Mouse (Mus musculus) CH12.LX (cell line): ENCODE data around the gene Dnajb4. TPM values are rescaled to one million over a fixed set of nuclear protein-coding genes. Genes with fewer than 3 reads are reported as not detected.
A peak's percentile ranks its signal among the peaks of the same experiment; 100 is the strongest.

Source experiments
- DNase-seq: peaks from one replicate; pipeline ENCODE4 v3.0.0-alpha.2; 2013; ENCODE audit errors: extremely low read depth
- H3K27ac ChIP-seq: 2 replicates; pipeline ENCODE4 v1.5.1; 2012; ENCODE audit warnings: low read depth, mild to moderate bottlenecking, control low read depth, moderate library complexity; ENCODE audit not compliant: insufficient read depth
- H3K27me3 ChIP-seq: replicated peaks from 2 replicates; pipeline ENCODE3; 2012; ENCODE audit warnings: inconsistent platforms
- H3K36me3 ChIP-seq, 2 experiments: replicated peaks in 1 of 2; 2 replicates each; pipeline versions ENCODE3 to v1.6.1; 2012; ENCODE audit warnings: inconsistent platforms in 1 of 2, low read length in 1 of 2, mild to moderate bottlenecking in 1 of 2, mixed read lengths in 1 of 2, moderate library complexity in 1 of 2; ENCODE audit not compliant: control insufficient read depth in 1 of 2, insufficient read depth in 1 of 2
- H3K4me1 ChIP-seq, 2 experiments: 2 replicates each; pipeline ENCODE4 v1.6.1; 2012; ENCODE audit warnings: inconsistent platforms in 1 of 2, moderate library complexity in 1 of 2; ENCODE audit not compliant: insufficient read depth in 2 of 2, control insufficient read depth in 1 of 2
- H3K4me2 ChIP-seq: 2 replicates; pipeline ENCODE4 v1.6.1; 2012; ENCODE audit warnings: low read depth, mild to moderate bottlenecking, control low read depth; ENCODE audit not compliant: poor library complexity, insufficient read depth, severe bottlenecking
- H3K4me3 ChIP-seq, 3 experiments: fragments of 150-350 bp in 1 of 3; sonication (generic) in 1 of 3; replicated peaks in 1 of 3; 2 replicates each; pipeline versions ENCODE3 to v1.5.1; 2011 to 2012; ENCODE audit warnings: low read depth in 2 of 3, low read length in 2 of 3, mild to moderate bottlenecking in 2 of 3, moderate library complexity in 2 of 3, control low read depth in 1 of 3, improper control_type of control experiment in 1 of 3, inconsistent platforms in 1 of 3, mixed read lengths in 1 of 3; ENCODE audit not compliant: poor library complexity in 1 of 3
- H3K79me2 ChIP-seq: replicated peaks from 2 replicates; pipeline ENCODE4 v1.6.1; 2012; ENCODE audit warnings: mild to moderate bottlenecking, moderate library complexity; ENCODE audit not compliant: control insufficient read depth, poor library complexity, insufficient read depth, severe bottlenecking; ENCODE audit errors: extremely low read depth
- H3K9ac ChIP-seq: 2 replicates; pipeline ENCODE4 v1.6.1; 2012; ENCODE audit warnings: low read depth, mild to moderate bottlenecking, control low read depth, moderate library complexity; ENCODE audit not compliant: insufficient read depth
- H3K9me3 ChIP-seq: replicated peaks from 2 replicates; pipeline ENCODE3; 2012; ENCODE audit warnings: low read length, inconsistent platforms, mixed read lengths
- BHLHE40 ChIP-seq: IDR thresholded peaks from 2 replicates; pipeline ENCODE4 v1.6.1; 2011; ENCODE audit warnings: mild to moderate bottlenecking, low read depth, low read length, improper control_type of control experiment
- CHD2 ChIP-seq: IDR thresholded peaks from 2 replicates; pipeline ENCODE4 v1.6.1; 2011; ENCODE audit warnings: low read length, improper control_type of control experiment
- CTCF ChIP-seq, 2 experiments: IDR thresholded peaks in 1 of 2; conservative IDR thresholded peaks in 1 of 2; 2 replicates each; pipeline ENCODE4 v1.5.1; 2011 to 2012; ENCODE audit warnings: low read depth in 2 of 2, low read length in 2 of 2, improper control_type of control experiment in 1 of 2, inconsistent platforms in 1 of 2, mild to moderate bottlenecking in 1 of 2, moderate library complexity in 1 of 2
- E2F4 ChIP-seq: IDR thresholded peaks from 2 replicates; pipeline ENCODE4 v1.6.1; 2011; ENCODE audit warnings: low read depth, low read length, improper control_type of control experiment; ENCODE audit not compliant: insufficient replicate concordance
- ELF1 ChIP-seq: IDR thresholded peaks from 2 replicates; pipeline ENCODE4 v1.6.1; 2014; ENCODE audit warnings: low read depth, mild to moderate bottlenecking, inconsistent platforms, low read length, improper control_type of control experiment
- JUND ChIP-seq: conservative IDR thresholded peaks from 2 replicates; pipeline ENCODE4 v1.6.1; 2011; ENCODE audit warnings: low read depth, low read length, improper control_type of control experiment
- KAT2A ChIP-seq: IDR thresholded peaks from 2 replicates; pipeline ENCODE4 v1.6.1; 2012; ENCODE audit warnings: low read length, improper control_type of control experiment, inconsistent platforms; ENCODE audit not compliant: insufficient replicate concordance
- MAFK ChIP-seq: IDR thresholded peaks from 2 replicates; pipeline ENCODE4 v1.6.1; 2011; ENCODE audit warnings: low read length, improper control_type of control experiment; ENCODE audit not compliant: insufficient replicate concordance
- MAZ ChIP-seq: IDR thresholded peaks from 2 replicates; pipeline ENCODE4 v1.6.1; 2012; ENCODE audit warnings: low read depth, mild to moderate bottlenecking, inconsistent platforms, low read length, improper control_type of control experiment, moderate library complexity
- MEF2A ChIP-seq: IDR thresholded peaks from 2 replicates; pipeline ENCODE4 v1.6.1; 2014; ENCODE audit warnings: low read depth, mild to moderate bottlenecking, inconsistent platforms, low read length, improper control_type of control experiment, borderline replicate concordance
- NELFE ChIP-seq: IDR thresholded peaks from 2 replicates; pipeline ENCODE4 v1.6.1; 2011; ENCODE audit warnings: low read depth, low read length, improper control_type of control experiment
- PAX5 ChIP-seq: IDR thresholded peaks from 2 replicates; pipeline ENCODE4 v1.6.1; 2012; ENCODE audit warnings: low read length, inconsistent platforms, mixed read lengths
- POLR2A ChIP-seq: IDR thresholded peaks from 2 replicates; pipeline ENCODE4 v1.6.1; 2011; ENCODE audit warnings: low read depth, mild to moderate bottlenecking, improper control_type of control experiment, low read length
- SIN3A ChIP-seq: IDR thresholded peaks from 2 replicates; pipeline ENCODE4 v1.6.1; 2012; ENCODE audit warnings: low read length, improper control_type of control experiment, inconsistent platforms
- USF1 ChIP-seq: IDR thresholded peaks from 2 replicates; pipeline ENCODE4 v1.6.1; 2014; ENCODE audit warnings: low read depth, mild to moderate bottlenecking, inconsistent platforms, low read length, improper control_type of control experiment
- ZKSCAN1 ChIP-seq: IDR thresholded peaks from 2 replicates; pipeline ENCODE4 v1.6.1; 2012; ENCODE audit warnings: low read depth, inconsistent platforms, low read length, improper control_type of control experiment, borderline replicate concordance
- dilution Hi-C: fragments of 300-500 bp; cut with MboI; formaldehyde crosslinking; loops from 2 replicates; pipeline ENCODE4 v1.14.3; 2020; ENCODE audit warnings: low sequenced_read_pairs; ENCODE audit not compliant: extremely low pct_unique_long_range_greater_than_20kb, extremely low pct_ligation_motif_present
- in situ Hi-C: fragments of 300-500 bp; cut with MboI; formaldehyde crosslinking; loops from 3 replicates; pipeline ENCODE4 v1.14.3; 2019; ENCODE audit warnings: low sequenced_read_pairs, low pct_ligation_motif_present, low pct_unique_long_range_greater_than_20kb, mixed read lengths
- polyA plus RNA-seq: library from polyadenylated mRNA; unstranded; fragments of >175 nt; gene quantifications from 2 replicates; pipeline ENCODE4 v1.2.1, GENCODE M21; 2012; ENCODE audit warnings: low read depth; ENCODE audit not compliant: insufficient read length
- total RNA-seq, 2 experiments: library from RNA; depleted of rRNA; stranded (reverse); fragments of 300-350 nt in 1 of 2; fragments of >200 nt in 1 of 2; gene quantifications; 2 replicates each; pipeline ENCODE4 v1.2.3; 2012 to 2014

Gene Dnajb4
- total and polyA plus RNA-seq, 3 experiments = 11.7 to 26.4 (median 17.7) TPM

DNA sequence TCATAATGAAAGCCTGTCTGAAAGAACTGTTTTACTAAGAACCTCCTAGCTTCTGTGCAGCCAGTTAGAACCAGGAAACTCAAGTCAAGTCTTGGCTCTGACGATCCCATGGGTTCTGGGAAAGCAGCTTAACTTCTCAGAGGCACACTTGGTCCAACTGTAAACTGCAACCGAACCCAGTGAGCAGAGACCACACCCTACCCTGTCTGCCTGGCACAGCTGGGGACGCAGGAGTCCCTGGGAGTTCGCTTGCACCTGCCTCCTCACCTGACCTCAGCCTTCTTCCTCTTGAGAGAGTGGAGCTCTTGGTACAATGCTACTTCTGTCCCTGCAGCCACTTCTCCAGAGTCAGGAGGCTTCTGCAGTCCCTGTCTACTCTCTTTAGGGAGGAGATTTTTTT lies 49.5 kb downstream of the Dnajb4 start:
- no peak overlapping the region for H3K27ac ChIP-seq
- no peak for TF ChIP-seq ZKSCAN1
- TF ChIP-seq BHLHE40 = peak; percentile 64
- no peak for TF ChIP-seq JUND
- TF ChIP-seq MAFK = no peak

DNA sequence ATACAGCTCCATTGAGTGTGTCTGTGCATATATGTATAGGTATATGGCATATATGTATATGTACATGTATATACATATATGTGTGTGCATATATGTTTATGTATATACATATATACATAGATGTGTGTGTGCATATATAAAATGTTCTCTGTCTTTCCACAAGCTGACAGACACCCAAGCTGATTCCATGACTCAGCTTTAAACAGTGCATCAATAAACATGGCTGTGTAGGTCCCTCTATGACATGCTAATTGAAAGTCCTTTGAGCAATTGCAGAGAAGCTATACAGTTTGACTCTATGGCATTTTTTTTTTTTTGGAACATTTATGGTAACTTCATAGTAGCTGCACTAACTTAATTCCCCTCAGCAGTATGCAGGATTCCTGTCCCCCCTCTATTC lies 50.8 kb downstream of the Dnajb4 start:
- H3K4me3 ChIP-seq = no peak overlapping the region
- H3K36me3 ChIP-seq = no peaks in the 10 kb centered on the region
- no peak for DNase-seq
- dilution Hi-C loops (no loop called here), in situ Hi-C loops (no loop called here)
- no peaks in the 10 kb centered on the region for H3K79me2 ChIP-seq
- H3K27me3 ChIP-seq = no peaks in the 10 kb centered on the region
- H3K27ac ChIP-seq = no peak overlapping the region
- H3K4me2 ChIP-seq = no peak overlapping the region
- no peaks in the 10 kb centered on the region for H3K9me3 ChIP-seq
- H3K4me1 ChIP-seq = peaks cover 5 to 12% of the 10 kb centered on the region in 2 experiments; a peak in 3 of 4 replicates
- H3K9ac ChIP-seq = no peak overlapping the region
- TF ChIP-seq CTCF (conservative IDR thresholded peaks at IDR 0.05 in 1 of 2, IDR thresholded peaks at IDR 0.05 in 1 of 2; ENCODE audit: low read depth in 2 of 2, low read length in 2 of 2) = no peak
- TF ChIP-seq MAFK = 0 out of 2 replicates have a peak, but pooled peaks have one; percentile 18
- no peak for TF ChIP-seq MEF2A
- no peak for TF ChIP-seq KAT2A
- TF ChIP-seq PAX5 = no peak

More for the DNA sequence above, 49.5 kb downstream of the Dnajb4 start:
- H3K36me3 ChIP-seq = no peaks in the 10 kb centered on the region
- DNase-seq = no peak
- no peaks in the 10 kb centered on the region for H3K79me2 ChIP-seq
- H3K4me2 ChIP-seq = no peak overlapping the region
- H3K9ac ChIP-seq = no peak overlapping the region
- dilution Hi-C loops = no loop called here
- H3K9me3 ChIP-seq = no peaks in the 10 kb centered on the region
- in situ Hi-C loops = no loop called here
- peaks cover 3 to 7% of the 10 kb centered on the region in 2 experiments; a peak in 3 of 4 replicates for H3K4me1 ChIP-seq
- H3K4me3 ChIP-seq = no peak overlapping the region
- H3K27me3 ChIP-seq = no peaks in the 10 kb centered on the region

DNA sequence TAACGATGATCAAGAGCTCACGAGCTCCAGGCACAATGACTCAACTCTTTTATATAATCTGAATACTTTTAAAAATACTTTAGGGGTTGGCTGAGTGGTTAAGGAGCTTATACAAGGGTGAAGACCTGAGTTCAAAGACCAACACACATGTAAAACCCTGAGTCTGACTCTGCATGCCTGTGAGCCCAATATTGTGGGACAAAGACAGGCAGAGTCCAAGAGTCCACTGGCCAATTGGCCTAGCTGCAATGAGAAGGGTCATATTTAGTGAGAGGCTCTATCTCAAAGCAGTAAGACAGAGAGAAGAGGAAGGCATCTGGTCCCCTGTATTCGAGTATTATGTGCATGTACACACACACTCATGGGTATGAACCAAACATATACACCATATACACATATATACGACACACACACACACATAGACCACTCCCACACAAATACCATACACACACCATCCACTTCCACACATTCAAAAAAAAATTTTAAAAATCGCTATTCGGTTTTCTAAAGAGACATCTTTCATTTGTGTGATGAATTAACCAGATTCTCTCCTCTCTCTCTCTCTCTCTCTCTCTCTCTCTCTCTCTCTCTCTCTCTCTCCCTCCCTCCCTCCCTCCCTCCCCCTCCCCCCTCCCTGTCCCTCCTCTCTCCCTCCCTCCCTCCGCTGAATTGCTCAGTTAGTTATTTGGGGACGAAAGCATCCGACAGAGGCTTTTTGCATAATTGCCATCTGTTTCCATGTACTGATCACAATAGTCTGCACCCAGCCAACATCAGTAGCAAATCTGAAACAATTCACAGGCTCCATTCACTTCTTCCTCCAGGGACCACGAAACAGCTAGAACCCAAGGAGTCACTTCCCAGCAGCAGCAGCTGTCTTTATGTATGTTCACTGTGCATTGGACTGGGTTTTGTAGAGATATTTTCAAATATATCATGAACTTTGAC lies 51.5 kb downstream of the Dnajb4 start:
- no peak overlapping the region for H3K27ac ChIP-seq
- DNase-seq = peak; percentile 17
- H3K4me1 ChIP-seq = peaks cover 7 to 13% of the 10 kb centered on the region in 2 experiments
- dilution Hi-C loops = no loop called here
- H3K4me2 ChIP-seq = no peak overlapping the region
- H3K27me3 ChIP-seq = no peaks in the 10 kb centered on the region
- TF ChIP-seq ELF1 = no peak
- no peak for TF ChIP-seq MAZ
- TF ChIP-seq CHD2 = no peak
- no peak for TF ChIP-seq ZKSCAN1
- TF ChIP-seq POLR2A = no peak
- no peak for TF ChIP-seq NELFE
- no peak for TF ChIP-seq USF1
- no peak for TF ChIP-seq E2F4
- no peak for TF ChIP-seq SIN3A
- no peaks in the 10 kb centered on the region for H3K79me2 ChIP-seq
- no peak overlapping the region for H3K9ac ChIP-seq
- in situ Hi-C loops = no loop called here
- no peak overlapping the region for H3K4me3 ChIP-seq
- H3K9me3 ChIP-seq = no peaks in the 10 kb centered on the region
- no peaks in the 10 kb centered on the region for H3K36me3 ChIP-seq
